Mouse (Mus musculus) mesoderm, embryonic 11.5 days (tissue): ENCODE measurements around the gene Ap1ar.
A peak's percentile ranks its signal among the peaks of the same experiment; 100 is the strongest.

ENCODE experiments used
- DNase-seq: peaks from one replicate; pipeline ENCODE4 v3.0.0-alpha.2; 2012; ENCODE audit warnings: low read depth, low spot score

Gene Ap1ar

DNA sequence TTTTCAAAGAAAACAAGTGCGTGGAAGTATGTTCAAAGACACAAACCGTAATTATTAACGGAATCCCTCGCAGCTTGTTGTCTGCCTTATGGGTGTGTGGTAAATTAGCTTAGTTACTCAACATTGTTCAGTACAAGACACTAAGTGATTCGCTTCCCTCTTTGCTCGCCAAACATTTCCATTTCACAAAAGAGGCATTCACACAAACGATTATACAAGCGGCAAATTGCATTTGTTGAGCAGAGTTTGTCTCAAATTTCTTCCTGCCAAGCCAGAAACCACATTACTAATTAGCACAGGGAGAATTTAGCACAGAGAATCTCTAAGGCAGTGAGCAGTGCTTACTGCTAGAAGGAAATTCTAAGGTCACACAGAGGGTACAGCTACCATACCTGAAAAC is 4.6 kb upstream of the Ap1ar start:
- DNase-seq, result no peak

DNA sequence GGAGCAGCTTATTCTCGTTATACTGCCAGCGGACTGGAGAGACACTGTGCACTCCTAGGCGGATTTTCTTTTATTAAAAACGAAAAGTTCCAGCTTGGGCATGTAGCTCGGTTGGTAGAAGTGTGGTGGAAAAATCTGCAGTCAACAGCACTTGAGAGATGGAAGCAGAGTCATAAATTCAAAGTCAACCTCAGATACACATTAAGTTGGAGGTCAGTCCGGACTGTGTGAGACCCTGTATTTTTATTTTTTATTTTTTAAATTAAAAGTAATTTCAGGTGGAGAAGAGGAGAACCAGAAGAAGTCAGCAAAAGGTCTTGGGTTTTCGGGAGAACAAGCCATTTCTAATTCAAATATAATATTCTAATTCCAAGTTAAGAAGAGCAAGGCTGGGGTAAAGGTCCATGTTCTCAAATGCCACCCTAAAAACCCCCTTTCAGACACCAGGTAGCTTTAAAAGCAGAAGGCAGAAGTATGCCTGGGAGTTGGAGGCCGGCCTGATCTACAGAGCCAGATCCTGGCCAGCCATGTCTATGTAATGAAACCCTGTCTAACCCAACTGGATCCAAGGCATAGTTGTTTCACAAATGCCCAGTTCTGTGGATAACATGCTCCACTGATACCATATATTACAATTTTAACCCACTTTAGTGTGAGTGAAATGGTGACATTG is 785 bp upstream of the Ap1ar start:
- DNase-seq, result no peak

DNA sequence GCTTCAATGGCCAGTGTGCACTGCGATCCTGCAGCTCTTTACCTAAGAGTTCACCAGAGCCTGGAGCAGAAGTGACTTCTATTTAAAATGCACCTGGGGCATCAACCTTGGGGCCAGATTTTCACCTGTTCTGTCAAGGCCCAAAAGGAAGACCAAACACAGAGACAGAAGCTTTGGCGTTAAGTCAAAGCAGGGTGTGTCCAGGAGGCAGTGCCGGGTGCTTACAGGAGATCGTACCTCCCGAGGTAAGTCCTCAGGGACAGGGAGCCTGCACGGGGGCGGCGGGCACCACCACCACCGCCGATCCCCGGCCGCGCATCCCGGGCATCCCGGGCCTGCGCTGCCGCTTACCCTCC is 547 bp downstream of the Ap1ar start:
- DNase-seq, result no peak

DNA sequence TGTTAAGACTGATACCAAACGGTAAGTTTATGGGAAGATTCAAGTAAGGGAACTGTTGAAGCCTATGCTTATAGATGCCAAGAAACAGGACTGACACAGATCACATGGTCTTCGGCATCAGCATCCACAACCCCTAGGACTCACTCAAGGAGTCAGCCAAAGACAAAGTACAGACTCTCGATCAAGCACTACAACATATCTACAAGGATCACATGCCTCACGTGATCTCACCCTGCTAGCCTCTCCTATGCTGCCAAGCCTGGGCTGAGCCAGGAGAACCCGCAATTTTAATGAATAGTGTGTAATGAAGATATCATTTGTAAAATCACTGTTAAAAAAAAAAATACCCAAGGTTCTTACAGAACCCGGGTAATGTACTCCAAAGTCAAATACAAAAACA is 1.7 kb downstream of the Ap1ar start:
- no peak for DNase-seq

DNA sequence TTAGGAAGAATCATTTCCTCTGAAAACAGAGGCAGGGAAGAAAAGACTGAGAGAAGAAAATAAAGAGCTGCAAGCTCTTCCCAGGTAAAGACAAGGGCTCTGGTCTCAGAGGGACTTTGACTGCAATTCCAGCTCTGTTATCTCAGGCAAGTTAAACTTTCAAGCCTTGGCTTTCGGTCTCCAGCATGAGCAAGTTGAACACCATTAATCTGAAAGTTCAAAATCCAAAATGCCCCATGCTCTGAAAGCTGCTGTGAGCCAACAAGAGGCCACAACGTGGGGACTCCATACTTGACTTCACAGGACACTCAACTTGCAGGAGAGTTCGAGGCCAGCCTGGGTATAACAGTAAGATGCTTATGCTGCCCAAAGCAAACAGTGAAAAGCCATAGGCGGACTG is 3.3 kb downstream of the Ap1ar start:
- no peak for DNase-seq

DNA sequence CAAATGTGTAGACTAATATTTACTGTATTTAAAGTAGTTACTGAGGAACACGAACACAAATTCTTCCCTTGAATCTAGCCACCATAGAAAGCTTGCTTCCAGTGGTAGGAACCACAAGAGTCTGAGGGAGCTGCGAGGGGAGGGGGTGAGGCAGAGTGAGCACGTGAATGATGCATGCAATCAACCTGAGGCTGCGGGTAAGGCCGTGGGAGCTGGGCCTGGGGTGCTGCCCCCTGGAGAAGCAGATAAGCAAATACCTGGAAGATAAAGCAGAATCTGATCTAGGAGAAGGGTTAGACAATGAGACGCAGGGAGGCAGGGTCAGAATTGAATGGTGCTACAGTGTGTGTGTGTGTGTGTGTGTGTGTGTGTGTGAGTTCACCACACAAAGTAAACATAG is 6.2 kb downstream of the Ap1ar start:
- no peak for DNase-seq

DNA sequence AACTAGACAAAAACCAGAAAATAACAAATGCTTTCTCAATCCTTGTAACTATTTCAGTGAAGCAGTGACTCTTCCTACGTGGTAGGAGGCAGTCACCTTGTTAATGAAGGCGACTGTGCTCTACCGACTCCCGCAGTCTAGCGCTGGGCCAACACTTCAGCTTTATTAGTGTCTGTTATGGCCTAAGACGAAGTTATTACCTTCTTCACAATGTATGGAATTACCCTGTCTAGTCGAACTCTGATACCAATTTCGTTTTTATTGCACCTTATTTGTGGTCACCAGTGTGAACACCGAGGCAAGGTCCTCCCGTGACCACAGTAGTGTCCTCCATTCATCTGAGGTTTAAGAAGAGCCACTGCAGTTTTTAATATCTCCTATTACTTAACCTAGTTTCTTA is 7.1 kb downstream of the Ap1ar start:
- no peak for DNase-seq

DNA sequence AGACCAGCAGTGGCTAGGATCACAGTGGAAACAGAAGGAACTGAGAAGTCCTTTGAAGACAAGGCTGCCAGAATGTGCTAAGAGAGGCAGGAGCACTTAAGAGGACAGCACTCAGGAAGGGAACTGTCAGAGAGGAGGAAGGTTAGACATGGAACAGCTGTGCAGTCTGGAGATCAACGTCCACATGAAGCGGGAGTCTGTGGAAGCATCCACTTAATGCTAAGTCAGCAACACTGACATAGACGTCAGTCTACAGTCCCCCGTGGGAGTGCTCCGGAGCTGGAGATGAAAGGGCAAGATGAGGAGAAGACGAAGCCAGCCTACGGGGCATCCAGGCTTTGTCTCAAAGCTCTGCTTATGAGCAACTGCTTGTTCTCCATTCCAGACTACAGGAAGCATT is 10.2 kb downstream of the Ap1ar start:
- DNase-seq, result peak; percentile 49

DNA sequence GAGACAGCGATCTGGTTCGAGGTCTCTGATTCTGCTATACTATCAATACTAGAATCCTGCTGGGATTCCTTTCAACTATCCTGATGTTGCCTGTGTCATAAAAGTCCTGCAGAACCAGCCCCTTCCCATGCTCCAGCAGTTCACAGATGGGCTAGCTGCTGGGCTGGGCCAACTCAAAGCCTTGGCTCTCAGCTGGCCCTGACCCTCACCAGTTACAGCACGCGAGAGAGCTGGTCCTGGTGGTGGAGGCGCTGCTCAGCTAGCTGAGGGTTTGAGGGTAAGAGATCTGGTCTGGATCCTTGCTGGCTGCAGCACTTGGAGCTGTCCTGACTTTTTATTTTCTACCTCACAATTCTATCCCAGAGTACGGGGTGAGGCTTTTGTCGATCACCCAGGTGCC is 10.8 kb downstream of the Ap1ar start:
- DNase-seq, result no peak

DNA sequence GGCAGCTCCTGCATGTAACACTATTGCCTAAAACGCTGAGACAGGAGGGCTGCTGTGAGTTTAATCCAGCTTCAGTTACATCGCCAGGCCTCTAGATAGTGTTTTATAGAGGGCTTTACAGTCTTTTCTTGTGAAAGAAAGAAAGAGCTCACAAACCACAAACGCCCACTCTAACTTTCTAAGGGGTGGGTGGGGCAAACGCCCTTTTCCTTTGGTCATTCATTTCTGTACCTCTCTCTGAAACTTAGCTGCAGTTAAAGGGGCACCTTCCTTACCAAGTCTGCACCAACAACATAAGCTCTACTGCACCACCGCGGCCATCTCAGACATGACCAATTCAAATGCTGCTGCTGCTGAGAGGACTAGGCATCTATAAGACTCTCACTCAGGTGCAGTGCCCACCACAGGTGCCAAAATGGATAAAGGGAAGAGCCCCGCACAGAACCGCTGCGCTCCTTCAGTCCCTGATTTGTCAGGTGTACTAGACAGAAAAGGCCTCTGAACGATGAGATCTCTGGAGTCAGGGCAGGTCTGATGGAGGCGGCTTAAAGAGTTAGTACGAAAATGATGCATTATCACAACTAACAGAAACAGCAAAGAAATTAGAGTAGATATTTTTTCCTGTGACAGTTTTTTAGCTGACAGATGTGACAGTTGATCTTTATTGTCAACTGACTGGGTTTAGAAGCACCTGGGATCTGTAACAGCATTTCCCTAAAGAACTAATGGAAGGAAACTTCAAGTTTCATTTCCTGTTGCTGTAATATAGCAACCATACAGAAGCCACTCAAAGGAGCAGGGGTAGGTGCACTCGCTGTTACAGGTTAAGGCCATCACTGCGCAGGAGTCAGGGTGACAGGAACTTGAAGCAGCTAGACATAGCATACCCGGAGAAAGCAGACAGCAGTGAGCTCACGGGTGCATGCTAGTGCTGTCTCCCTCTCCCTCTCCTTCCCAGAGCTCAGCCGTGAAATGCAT is 13.1 kb downstream of the Ap1ar start:
- DNase-seq, result no peak

DNA sequence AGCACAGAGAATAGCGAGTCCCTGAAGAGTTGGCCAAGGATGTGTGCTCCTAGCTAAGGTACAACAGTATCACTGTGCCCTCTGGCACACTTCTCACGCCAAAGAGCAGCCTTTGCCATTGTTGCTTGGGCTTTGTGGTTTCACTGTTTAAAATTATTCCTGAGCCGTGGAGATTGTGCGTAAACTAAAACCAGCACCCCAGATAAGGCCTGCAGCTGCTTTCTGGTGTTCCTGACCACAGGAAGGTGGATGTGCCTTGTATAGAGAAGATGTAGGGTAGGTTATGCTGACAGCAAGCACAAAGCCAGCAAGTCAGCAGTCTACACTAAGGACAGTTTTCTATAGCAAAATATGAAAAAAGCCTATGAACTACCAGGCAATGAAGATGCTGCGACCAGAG is 16.1 kb downstream of the Ap1ar start:
- no peak for DNase-seq

DNA sequence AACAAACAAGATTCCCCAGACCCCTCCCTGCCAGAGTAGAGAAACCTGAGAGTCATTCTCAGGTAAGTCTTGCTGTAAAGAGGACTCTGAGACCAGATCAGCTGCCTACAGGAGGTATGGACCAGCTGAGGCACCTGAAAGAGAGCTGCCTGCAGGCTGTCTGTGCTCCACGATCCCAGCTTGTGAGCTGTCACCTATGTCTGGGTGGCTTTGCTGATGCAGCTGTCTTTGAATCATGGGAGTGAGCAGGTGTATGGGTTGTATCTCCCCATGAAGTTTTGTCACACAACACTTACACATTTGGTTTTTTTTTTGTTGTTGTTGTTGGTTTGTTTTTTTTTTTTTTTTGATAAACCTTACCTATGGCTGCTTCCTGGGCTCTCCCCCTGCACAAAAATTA is 16.9 kb downstream of the Ap1ar start:
- no peak for DNase-seq

DNA sequence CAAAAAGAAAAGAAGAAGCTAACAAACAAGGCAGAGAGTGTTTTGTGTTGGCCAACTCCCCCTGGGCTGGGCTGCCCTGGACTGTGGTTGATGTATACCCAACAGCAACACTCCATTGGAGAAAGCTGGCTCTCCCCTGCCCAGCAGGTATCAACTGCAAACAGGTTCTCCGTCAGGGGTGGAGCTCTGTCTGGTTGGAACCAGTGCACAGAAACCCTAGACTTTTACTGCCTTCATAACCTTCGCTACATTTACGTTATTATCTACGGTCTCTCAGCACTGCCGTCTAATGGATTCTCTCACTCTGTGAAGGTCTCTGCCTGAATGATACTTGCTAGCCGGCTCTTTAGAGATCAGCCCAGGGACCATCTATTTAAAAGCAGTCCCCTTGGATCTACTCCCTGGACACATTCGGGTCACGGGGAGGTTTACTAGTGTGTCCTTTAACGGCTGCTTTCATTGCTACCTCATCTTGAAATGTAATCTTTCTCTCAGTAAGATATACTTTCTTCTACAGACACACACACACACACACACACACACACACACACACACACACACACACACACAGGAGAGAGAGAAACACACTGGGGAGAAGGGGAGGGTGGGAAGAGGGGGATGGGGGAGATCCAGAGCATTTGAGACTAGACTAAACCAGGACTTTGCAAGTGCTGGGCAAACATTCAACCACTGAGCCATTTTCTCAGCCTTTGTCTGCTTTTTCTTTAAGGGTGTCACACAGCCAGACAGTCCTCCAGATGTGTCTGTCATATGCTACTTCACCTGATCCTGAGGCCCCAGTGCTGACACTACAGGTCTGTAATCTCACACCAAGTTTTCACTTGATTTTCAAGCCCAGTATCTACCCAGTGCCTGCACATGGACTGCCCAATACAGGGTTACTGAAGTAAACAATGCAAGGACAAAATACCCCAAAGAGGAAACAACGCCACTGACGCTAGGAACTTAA is 18.3 kb downstream of the Ap1ar start:
- DNase-seq, result no peak

DNA sequence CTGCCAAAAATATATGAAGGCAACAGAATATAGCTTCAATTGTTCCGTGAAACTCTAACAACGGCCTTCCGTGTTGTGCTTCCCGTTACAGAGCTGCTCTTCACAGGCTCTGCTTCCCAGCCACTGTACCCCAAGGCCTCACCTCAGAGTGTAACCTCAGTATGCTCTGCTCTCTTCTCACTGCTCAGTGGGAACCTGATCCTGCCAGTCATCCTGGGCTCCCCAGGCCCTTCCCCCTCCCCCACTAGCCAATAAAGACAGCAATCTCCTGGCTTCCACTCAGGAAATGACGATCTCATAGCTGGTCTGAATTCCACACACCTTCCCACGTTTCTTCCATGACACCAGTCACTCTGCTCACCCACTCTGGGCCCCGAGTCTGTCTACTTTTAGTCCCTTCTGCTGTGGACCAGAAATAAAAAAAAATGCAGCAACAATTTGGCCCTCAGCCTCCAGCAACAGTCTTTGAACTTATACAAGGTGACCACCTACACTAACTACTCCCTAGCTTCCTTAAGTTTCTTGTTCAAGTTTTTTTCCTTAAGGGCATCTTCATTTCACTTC is 20.1 kb downstream of the Ap1ar start:
- no peak for DNase-seq

DNA sequence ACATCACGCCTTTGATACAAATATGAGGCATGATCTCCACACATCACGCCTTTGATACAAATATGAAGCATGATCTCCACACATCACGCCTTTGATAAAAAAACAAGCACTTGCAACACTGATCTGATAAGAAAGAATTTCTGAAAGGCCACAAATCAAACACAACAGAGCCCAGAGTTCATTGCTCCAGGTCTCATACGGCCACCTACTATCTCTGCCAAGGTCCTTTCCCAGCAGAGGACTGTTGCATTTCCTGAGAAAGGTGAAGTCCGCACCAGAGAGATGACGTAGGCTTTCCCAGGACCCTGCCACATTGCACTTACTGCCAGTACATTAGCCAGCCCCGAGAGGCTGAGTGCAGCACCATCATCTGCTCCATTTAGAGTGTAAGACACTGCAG is 28.2 kb downstream of the Ap1ar start:
- DNase-seq, result no peak

DNA sequence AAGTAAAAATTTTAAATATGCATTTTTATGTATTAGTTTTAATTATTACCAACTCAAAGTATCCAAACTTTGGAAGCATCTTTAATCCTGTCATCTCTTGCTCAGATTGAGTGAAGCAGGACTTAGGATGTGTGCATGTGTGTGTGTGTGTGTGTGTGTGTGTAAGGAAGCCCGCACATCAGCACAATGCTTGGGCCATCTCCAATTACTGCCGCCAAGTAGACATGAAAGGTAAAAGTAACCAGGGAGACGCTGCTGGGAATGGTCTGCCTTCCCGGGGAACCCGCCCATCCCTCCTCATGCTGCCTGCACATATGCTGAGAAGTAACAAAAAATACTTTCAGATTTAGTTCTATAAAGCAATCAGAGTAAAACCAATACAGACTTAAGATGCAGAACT is 29.5 kb downstream of the Ap1ar start:
- no peak for DNase-seq

DNA sequence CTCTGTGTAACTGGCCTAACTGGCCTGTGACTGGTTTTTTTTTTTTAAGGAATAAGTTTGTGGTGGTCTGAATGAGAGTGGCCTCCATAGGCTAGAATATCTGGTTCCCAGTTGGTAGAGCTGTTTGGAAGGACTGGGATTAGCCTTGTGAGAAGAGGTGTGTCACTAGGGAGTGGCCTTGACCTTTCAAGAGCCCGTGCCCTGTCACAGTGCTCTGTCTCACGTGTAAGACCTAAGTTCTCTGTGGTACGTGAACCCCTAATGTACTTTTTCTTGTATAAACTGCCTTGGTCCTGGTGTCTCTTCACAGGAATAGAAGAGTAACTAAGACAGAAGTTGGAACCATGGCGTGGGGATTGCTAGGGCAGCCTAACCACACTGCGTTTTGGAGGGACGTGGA is 31.3 kb downstream of the Ap1ar start:
- no peak for DNase-seq

DNA sequence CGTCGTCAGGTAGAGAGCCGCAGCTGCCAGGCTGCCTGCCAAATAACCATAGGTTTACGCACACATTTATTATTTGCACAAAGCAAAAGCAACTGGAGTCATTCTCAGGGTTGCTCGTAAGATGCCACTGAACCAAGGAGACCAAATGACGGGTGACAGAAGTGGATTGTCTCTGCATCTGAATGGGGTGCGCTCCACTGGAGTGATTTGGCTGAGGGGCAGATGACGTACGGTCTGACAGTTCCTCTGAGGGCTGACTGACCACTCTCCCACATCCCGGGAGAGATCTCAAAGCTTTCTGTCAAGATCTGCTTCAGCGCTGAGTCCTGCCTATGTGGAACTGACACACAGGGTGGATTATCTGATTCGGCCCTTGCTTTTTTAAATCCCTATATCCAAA is 32.3 kb downstream of the Ap1ar start:
- DNase-seq, result no peak

DNA sequence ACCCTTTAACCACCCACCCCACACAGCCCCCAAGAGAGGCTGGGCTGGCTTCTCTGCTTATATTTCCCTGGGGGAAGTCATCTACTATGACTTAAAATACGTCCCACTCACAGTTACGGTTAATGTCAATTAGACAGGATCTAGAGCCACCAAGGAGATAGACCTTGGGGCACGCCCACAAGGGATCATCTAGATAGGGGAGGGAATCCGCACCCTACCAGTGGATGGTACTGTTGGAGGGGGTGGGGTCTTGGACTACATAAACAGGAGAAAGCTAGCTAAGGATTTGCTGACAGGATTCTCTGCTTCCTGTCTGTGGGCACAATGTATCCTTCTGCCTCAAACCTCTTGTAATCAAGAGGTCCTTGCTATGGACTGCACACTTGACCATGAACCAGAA is 32.9 kb downstream of the Ap1ar start:
- no peak for DNase-seq

DNA sequence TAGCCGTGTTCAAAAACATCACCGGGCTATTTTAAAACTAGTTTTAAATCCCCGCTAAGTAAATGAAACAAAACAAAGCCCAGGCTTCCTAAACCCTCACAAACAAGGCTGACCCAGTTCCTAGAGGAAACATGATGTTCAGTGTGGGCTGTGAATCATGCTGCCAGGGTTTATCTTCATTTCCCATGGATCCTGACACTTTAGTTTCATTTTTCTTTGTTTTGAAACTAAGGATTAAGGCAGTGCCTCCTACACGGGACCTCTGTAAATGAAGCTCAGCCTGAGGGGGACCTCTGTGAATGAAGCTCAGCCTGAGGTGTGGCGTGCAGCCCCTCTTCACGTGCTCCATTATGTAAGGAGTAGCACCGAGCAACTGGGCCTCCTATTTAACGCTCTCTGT is 34.5 kb downstream of the Ap1ar start:
- DNase-seq, result no peak

DNA sequence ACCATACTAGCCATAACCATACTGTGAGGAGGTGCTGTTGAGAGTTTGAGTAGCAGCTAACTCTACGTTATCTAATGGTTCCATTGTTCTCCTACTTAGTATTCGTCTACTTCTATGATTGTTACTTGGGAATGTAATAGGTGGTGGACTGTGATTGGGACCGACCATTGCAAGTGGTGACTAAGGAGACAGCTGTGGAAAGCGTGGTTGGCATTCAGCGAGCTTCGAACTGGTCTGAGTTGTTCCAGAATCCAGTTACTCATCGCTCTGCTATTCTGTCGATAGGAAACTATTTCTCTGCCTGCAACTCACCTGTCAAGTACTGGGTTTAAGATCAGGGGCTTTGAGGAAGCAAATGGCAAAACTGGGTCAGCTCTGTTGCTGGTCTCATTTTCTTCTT is 36.2 kb downstream of the Ap1ar start:
- no peak for DNase-seq

DNA sequence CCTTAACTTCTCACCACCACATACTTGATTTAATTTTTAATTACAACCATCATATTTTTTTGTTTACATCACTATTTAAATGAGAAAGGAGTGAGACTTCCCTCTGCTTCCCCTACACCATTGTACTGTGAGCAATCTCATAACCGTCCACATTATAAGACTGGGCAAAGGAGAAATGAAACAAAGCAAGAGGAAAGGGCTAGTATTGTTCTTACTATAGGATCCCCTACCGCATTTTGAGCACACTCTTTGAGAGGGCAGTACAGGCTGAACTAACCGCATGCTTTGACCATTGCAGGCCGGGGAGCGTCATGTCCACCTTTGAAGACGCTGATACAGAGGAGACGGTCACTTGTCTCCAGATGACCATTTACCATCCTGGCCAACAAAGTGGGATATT is 41.1 kb downstream of the Ap1ar start:
- no peak for DNase-seq
